Mouse (Mus musculus) limb, embryonic 11.5 days (tissue): ENCODE results near the gene Ttll13. TPM values are rescaled to one million over a fixed set of nuclear protein-coding genes. Genes with fewer than 3 reads are reported as not detected.

Source experiments
- ATAC-seq: fragments of 200-750 bp; cut with Nextera tagmentation; 2 replicates; pipeline ENCODE4 v1.8.0; 2017; ENCODE audit warnings: low read depth; ENCODE audit not compliant: insufficient number of reproducible peaks, low FRiP score, low TSS enrichment
- DNase-seq: peaks from one replicate; pipeline ENCODE4 v3.0.0-alpha.2; 2015; ENCODE audit warnings: low spot score
- H3K27ac ChIP-seq: fragments of 300-500 bp; sonication (generic); replicated peaks from 2 replicates; pipeline ENCODE4 v1.5.1; 2014; ENCODE audit warnings: low read depth, mild to moderate bottlenecking, low read length
- H3K27me3 ChIP-seq: fragments of 300-500 bp; sonication (generic); 2 replicates; pipeline ENCODE4 v1.6.1; 2014; ENCODE audit warnings: mild to moderate bottlenecking, low read length, mixed read lengths; ENCODE audit not compliant: control insufficient read depth, insufficient read depth
- H3K36me3 ChIP-seq: fragments of 300-500 bp; sonication (generic); 2 replicates; pipeline ENCODE4 v1.6.1; 2014; ENCODE audit warnings: mild to moderate bottlenecking, low read length, moderate library complexity, mixed read lengths; ENCODE audit not compliant: control insufficient read depth, insufficient read depth
- H3K4me1 ChIP-seq: fragments of 300-500 bp; sonication (generic); 2 replicates; pipeline ENCODE4 v1.6.1; 2014; ENCODE audit warnings: low read length, mixed read lengths; ENCODE audit not compliant: control insufficient read depth, insufficient read depth
- H3K4me2 ChIP-seq: fragments of 300-500 bp; sonication (generic); 2 replicates; pipeline ENCODE4 v1.6.1; 2014; ENCODE audit warnings: low read depth, mild to moderate bottlenecking, moderate library complexity; ENCODE audit not compliant: severe bottlenecking
- H3K4me3 ChIP-seq: fragments of 300-500 bp; sonication (generic); 2 replicates; pipeline ENCODE4 v1.5.1; 2014; ENCODE audit warnings: low read depth, low read length
- H3K9ac ChIP-seq: fragments of 300-500 bp; sonication (generic); 2 replicates; pipeline ENCODE4 v1.6.1; 2014; ENCODE audit warnings: mild to moderate bottlenecking, low read length
- H3K9me3 ChIP-seq: fragments of 300-500 bp; sonication (generic); 2 replicates; pipeline ENCODE4 v1.6.1; 2016; ENCODE audit warnings: low read length; ENCODE audit not compliant: control insufficient read depth
- WGBS: fragments of 180-500 bp; shearing (Covaris S2); extraction: QIAGEN DNeasy Blood & Tissue Kit; methylation state at CpG from one replicate; pipeline ENCODE4 v1.1.7; 2014; 5-methylcytosine and 5-hydroxymethylcytosine counted together
- polyA plus RNA-seq: library from polyadenylated mRNA; unstranded; fragments of >200 nt; fragmentation: Nextera tagmentation; extraction: Ambion mirVana; gene quantifications from 2 replicates; pipeline ENCODE4 v1.2.1, GENCODE M21; 2014

Gene Ttll13
- polyA plus RNA-seq, 1 experiment from 2014 or later: 0.91 TPM

GRCm38 (mm10) chr7:80261372-80261990 lies 15.3 kb downstream of the Ttll13 start:
- DNase-seq: no peak
- no peaks in the 10 kb centered on the region for H3K9me3 ChIP-seq

DNA sequence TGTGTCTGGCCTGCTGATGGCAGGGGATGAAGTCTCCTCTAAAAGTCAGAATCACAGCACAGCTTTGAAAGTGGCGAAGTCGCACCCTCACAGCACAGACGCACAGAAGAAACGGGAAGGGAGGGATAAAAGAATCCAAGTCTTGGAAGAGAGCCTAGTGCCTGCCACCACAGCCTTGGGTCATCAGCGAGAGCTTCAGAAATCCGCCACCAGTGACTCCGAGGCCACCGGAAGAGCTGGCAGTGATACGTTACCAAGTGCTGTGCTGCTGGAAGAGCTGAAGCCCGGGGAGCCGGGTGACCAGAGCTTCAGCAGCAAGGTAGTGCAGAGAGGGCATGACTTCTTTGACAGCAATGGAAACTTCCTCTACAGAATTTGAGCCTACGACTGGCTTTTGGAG lies 18.4 kb downstream of the Ttll13 start:
- WGBS: 94% methylated on average over 12 of the region's 12 CpGs
- DNase-seq (no peak), ATAC-seq (no peak)
- Histone ChIP-seq H3K36me3 (peaks cover 6% of the 10 kb centered on the region), H3K4me3 (no peak overlapping the region), H3K27me3 (no peaks in the 10 kb centered on the region), H3K4me1 (peaks cover 7% of the 10 kb centered on the region; the same call in 1 of the 2 replicates), H3K9me3 (no peaks in the 10 kb centered on the region), H3K4me2 (no peak overlapping the region), H3K27ac (no peak overlapping the region), H3K9ac (no peak overlapping the region)

More at GRCm38 (mm10) chr7:80261372-80261990, 15.3 kb downstream of the Ttll13 start:
- Histone ChIP-seq H3K4me3 (peak overlapping the region; percentile 96), H3K27me3 (no peaks in the 10 kb centered on the region), H3K36me3 (peaks cover 6% of the 10 kb centered on the region), H3K4me1 (0 out of 2 replicates have a peak, but pooled peaks cover 5% of the 10 kb centered on the region), H3K4me2 (peak overlapping the region; percentile 76), H3K27ac (peak overlapping the region; percentile 38; the same call in 1 of the 2 replicates), H3K9ac (peak overlapping the region; percentile 79)
- WGBS: 2% methylated on average over 31 of the region's 32 CpGs
- peak; percentile 37; the same call in 1 of the 2 replicates for ATAC-seq

DNA sequence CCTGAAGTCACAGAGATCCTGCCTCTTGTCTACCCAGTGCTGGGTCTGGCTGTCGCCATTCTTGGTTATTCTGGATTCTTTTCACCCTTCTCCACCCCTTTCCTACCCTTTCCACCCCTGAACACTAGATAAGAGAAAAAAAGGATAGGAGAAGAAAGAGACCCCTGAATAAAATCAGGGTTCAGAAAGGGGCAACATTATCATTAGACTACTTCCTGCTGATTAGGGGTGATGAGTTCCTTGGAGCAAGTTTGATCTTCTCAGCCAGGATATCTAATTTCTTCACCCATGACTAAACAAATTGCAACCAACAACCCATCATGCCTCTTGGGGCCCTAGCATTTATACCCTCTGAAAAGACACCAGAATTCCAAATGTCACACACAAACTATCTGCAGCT lies 21.6 kb downstream of the Ttll13 start:
- Histone ChIP-seq H3K9me3 (no peaks in the 10 kb centered on the region), H3K4me1 (peaks cover 9% of the 10 kb centered on the region), H3K36me3 (peaks cover 6% of the 10 kb centered on the region), H3K9ac (no peak overlapping the region), H3K4me3 (no peak overlapping the region), H3K4me2 (no peak overlapping the region), H3K27me3 (no peaks in the 10 kb centered on the region), H3K27ac (no peak overlapping the region)
- ATAC-seq (no peak), DNase-seq (no peak)
- WGBS: 72% methylated on average over 1 of the region's 1 CpGs

- Histone ChIP-seq H3K9me3 (no peaks in the 10 kb centered on the region; the same call in 1 of the 2 replicates), H3K4me1 (peaks cover 9% of the 10 kb centered on the region), H3K9ac (peak within 1 kb of the TSS; percentile 81), H3K27me3 (no peaks in the 10 kb centered on the region), H3K4me3 (peak within 1 kb of the TSS; percentile 75), H3K27ac (no peak within 1 kb of the TSS), H3K36me3 (peaks cover 10% of the 10 kb centered on the region), H3K4me2 (peak within 1 kb of the TSS; percentile 94)
- DNase-seq: peak; percentile 95
- 6% methylated on average over 21 of the region's 21 CpGs for WGBS
- ATAC-seq: peak; percentile 62; the same call in 1 of the 2 replicates
These were observed 22.9 kb downstream of the Ttll13 start, which contains the start of gene Vps33b for GRCm38 (mm10) chr7:80268897-80269750. TSS of gene Vps33b (plus strand) at chr7:80269649.

- ATAC-seq: no peak
- Histone ChIP-seq H3K27me3 (no peaks in the 10 kb centered on the region), H3K36me3 (peaks cover 10% of the 10 kb centered on the region), H3K9me3 (peaks cover 5% of the 10 kb centered on the region; the same call in 1 of the 2 replicates), H3K4me3 (peak overlapping the region; percentile 75), H3K4me2 (peak overlapping the region; percentile 94), H3K9ac (peak overlapping the region; percentile 81), H3K4me1 (peaks cover 9% of the 10 kb centered on the region), H3K27ac (no peak overlapping the region)
- 1% methylated on average over 23 of the region's 23 CpGs for WGBS
- DNase-seq: no peak
These were observed 23.6 kb downstream of the Ttll13 start for GRCm38 (mm10) chr7:80269751-80270255.

DNA sequence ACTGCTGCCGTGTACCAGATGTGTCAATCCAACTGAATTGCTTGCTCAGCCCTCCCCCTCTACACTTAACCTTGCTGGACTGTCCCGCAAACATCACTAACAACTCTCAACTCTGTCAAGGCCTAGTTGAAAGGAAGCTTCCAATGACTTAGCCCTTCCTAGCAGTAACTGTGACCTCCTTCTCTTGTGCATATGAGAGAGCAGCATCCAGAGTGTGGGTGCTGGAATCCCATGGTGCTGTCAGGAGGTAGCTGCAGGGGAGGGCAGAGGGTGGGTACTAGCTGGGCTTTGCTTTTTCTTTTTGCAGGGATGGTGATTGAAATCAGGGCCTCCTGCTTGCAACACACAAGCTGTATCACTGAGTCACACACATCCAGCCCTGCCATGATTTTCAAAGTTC lies 27.3 kb downstream of the Ttll13 start:
- peaks cover 9% of the 10 kb centered on the region; the same call in 1 of the 2 replicates for H3K9me3 ChIP-seq
- no peak overlapping the region for H3K4me2 ChIP-seq
- ATAC-seq (no peak), DNase-seq (no peak)
- 86% methylated on average over 2 of the region's 2 CpGs for WGBS
- peaks cover 20% of the 10 kb centered on the region for H3K36me3 ChIP-seq
- peaks cover 9% of the 10 kb centered on the region for H3K4me1 ChIP-seq
- no peak overlapping the region for H3K9ac ChIP-seq
- no peaks in the 10 kb centered on the region for H3K27me3 ChIP-seq
- H3K4me3 ChIP-seq: no peak overlapping the region
- no peak overlapping the region for H3K27ac ChIP-seq

DNA sequence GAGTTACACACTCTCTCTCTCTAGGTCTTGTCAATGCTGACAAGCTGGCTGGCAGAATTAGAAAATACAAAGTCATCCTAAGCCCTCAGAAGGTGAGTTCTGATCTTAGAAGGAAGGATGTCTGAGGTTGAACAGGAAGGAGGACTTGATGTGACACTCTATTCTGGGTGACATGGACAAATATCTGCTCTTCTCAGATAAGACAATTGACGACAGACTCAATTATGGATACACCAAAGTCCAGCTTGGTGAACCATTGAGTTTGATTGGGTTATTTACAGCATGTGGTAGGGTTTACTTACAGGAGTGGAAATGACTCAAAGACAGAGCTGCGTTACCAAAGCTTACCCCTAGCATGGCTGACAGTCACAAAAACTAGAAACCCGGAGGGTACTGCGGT lies 30.2 kb downstream of the Ttll13 start:
- peaks cover 20% of the 10 kb centered on the region for H3K36me3 ChIP-seq
- DNase-seq: no peak
- no peak overlapping the region for H3K9ac ChIP-seq
- 96% methylated on average over 4 of the region's 4 CpGs for WGBS
- no peaks in the 10 kb centered on the region for H3K4me1 ChIP-seq
- H3K4me3 ChIP-seq: no peak overlapping the region
- H3K27me3 ChIP-seq: no peaks in the 10 kb centered on the region
- peaks cover 9% of the 10 kb centered on the region; the same call in 1 of the 2 replicates for H3K9me3 ChIP-seq
- H3K4me2 ChIP-seq: no peak overlapping the region
- no peak for ATAC-seq
- no peak overlapping the region for H3K27ac ChIP-seq

- no peak overlapping the region for H3K27ac ChIP-seq
- no peak overlapping the region for H3K9ac ChIP-seq
- H3K4me1 ChIP-seq: no peaks in the 10 kb centered on the region
- ATAC-seq (no peak), DNase-seq (no peak)
- H3K27me3 ChIP-seq: no peaks in the 10 kb centered on the region
- H3K4me2 ChIP-seq: no peak overlapping the region
- H3K9me3 ChIP-seq: peaks cover 3% of the 10 kb centered on the region; the same call in 1 of the 2 replicates
- WGBS: 82% methylated on average over 10 of the region's 10 CpGs
- no peak overlapping the region for H3K4me3 ChIP-seq
- peaks cover 10% of the 10 kb centered on the region for H3K36me3 ChIP-seq
These were observed 33.9 kb downstream of the Ttll13 start for GRCm38 (mm10) chr7:80280032-80280431.
